Mouse (Mus musculus): ENCODE measurements around the gene Zc3h10.

DNA sequence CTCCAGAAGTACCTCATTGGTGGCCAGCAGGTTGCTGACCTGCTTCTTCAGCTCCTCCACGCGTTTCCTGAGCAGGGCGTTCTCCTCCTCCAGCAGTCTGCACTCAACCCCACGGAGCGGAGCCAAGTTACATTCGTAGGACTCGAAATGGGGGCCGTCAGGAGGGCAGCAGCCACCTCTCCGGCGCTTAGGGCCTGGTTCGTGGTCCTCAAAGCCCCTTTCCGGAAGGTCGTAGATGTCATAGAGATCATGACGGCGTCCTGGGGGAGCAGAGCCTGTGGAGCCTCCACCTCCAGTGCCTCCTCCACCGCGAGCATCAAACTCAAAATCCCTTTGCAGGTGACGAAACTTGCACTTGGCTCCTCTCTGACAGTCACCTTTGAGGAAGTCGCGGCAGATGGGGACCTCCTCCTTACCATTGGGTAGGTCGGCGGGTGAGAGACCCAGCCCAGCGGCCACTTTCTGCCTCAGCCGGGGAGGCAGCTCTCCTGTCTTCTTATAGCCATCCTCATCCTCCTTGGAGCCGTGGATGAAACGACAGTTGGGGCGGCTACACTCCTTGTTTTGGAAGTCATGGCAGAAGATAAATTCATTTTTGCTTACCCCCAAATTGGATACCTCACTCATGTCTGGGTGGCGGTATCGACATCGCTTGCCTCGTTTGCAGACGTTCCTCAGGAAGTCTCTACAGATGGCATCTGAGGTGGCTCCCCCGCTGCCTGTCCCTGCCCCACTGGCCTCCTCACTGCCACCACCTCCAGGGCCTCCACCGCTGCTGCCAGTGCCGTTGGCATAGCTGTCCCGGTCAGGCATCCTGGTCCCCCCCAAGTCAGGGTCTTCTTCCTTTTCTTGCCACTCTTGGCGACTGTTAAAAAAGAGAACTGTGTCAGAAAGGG lies 2.7 kb downstream of the Zc3h10 start:
- no peak for TF ChIP-seq CTCF (IDR thresholded peaks at IDR 0.05; ENCODE audit: extremely low read depth, insufficient read length, insufficient replicate concordance, low read depth, low read length)
- no peak for TF ChIP-seq POLR2A (IDR thresholded peaks at IDR 0.05; ENCODE audit: low read depth, low read length)

Data from small intestine, adult 2 months (tissue).